Mouse (Mus musculus): Measurements from ENCODE around the gene Kctd13. TPM values are rescaled to one million over a fixed set of nuclear protein-coding genes. Genes with fewer than 3 reads are reported as not detected.

Gene Kctd13
- polyA plus RNA-seq, 1 experiment, result 38.8 TPM

DNA sequence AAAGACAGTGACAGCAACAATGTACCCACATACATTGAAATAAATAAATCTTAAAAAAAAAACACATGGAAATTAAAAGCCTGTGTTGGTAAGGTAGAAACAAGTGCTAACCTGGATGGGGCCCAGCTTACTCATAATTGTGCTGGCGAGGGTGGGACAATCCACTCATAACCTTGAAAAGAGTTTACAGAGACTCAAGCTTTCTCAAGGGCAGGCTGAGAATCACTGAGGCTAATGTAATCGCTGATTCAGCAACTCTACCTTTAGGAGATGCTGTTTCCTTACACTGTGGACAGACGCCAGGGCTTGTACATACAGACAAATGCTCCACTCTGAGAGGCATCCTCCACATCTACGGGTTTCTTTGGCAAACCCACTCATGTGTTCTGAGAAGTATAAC, 8.7 kb upstream of the Kctd13 start:
- no peak overlapping the region for H3K27ac ChIP-seq (ENCODE audit: control insufficient read depth, insufficient read depth, low read length)
- H3K27me3 ChIP-seq (ENCODE audit: control insufficient read depth, insufficient read depth, low read length), result no peaks in the 10 kb centered on the region
- 0 out of 2 replicates have a peak, but pooled peaks cover 2% of the 10 kb centered on the region for H3K4me1 ChIP-seq (replicated peaks; ENCODE audit: control insufficient read depth, insufficient read depth, low read length)
- no peaks in the 10 kb centered on the region for H3K36me3 ChIP-seq (ENCODE audit: control insufficient read depth, insufficient read depth, low read length)
- 92% methylated on average over 4 of the region's 4 CpGs for WGBS
- DNase-seq, result no peak
- TF ChIP-seq CTCF (IDR thresholded peaks at IDR 0.05; ENCODE audit: borderline replicate concordance, control insufficient read depth, extremely low read depth, insufficient read depth, low read length, poor library complexity) (no peak), POLR2A (IDR thresholded peaks at IDR 0.05; ENCODE audit: control insufficient read depth, extremely low read depth, insufficient read depth, low read length, poor library complexity) (no peak)
- no peak overlapping the region for H3K4me3 ChIP-seq (ENCODE audit: control insufficient read depth, insufficient read depth, low read length)

DNA sequence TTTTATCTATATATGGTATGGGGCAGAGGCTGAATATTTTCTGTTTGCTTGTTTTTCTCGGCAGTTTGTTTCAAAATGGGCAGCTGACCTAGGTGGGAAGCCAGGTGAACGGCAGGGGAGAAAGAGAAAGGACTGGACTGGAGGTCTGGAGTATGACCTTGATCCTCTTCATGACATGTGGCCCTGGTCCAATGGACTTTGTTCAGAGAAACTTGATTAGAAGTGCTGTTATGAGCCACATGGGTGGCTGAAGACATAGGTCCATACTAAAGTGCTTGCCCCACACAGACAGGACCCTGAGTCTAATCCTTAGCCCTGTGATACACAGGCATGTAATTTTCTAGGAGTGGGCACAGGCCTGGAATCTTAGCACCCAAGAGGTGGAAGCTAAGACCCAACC, 7.1 kb upstream of the Kctd13 start:
- Histone ChIP-seq H3K36me3 (ENCODE audit: control insufficient read depth, insufficient read depth, low read length) (no peaks in the 10 kb centered on the region), H3K27ac (ENCODE audit: control insufficient read depth, insufficient read depth, low read length) (no peak overlapping the region), H3K27me3 (ENCODE audit: control insufficient read depth, insufficient read depth, low read length) (no peaks in the 10 kb centered on the region), H3K4me3 (ENCODE audit: control insufficient read depth, insufficient read depth, low read length) (no peak overlapping the region), H3K4me1 (replicated peaks; ENCODE audit: control insufficient read depth, insufficient read depth, low read length) (peaks cover 2% of the 10 kb centered on the region; the same call in 1 of the 2 replicates)
- no peak for DNase-seq
- WGBS, result 89% methylated on average over 2 of the region's 2 CpGs
- TF ChIP-seq POLR2A (IDR thresholded peaks at IDR 0.05; ENCODE audit: control insufficient read depth, extremely low read depth, insufficient read depth, low read length, poor library complexity), result no peak
- TF ChIP-seq CTCF (IDR thresholded peaks at IDR 0.05; ENCODE audit: borderline replicate concordance, control insufficient read depth, extremely low read depth, insufficient read depth, low read length, poor library complexity), result no peak

- no peak for TF ChIP-seq POLR2A (IDR thresholded peaks at IDR 0.05; ENCODE audit: control insufficient read depth, extremely low read depth, insufficient read depth, low read length, poor library complexity)
- no peak for TF ChIP-seq CTCF (IDR thresholded peaks at IDR 0.05; ENCODE audit: borderline replicate concordance, control insufficient read depth, extremely low read depth, insufficient read depth, low read length, poor library complexity)
- no peak for DNase-seq
- Histone ChIP-seq H3K27ac (ENCODE audit: control insufficient read depth, insufficient read depth, low read length) (no peak within 1 kb of the TSS), H3K36me3 (ENCODE audit: control insufficient read depth, insufficient read depth, low read length) (no peaks in the 10 kb centered on the region), H3K27me3 (ENCODE audit: control insufficient read depth, insufficient read depth, low read length) (no peaks in the 10 kb centered on the region), H3K4me1 (replicated peaks; ENCODE audit: control insufficient read depth, insufficient read depth, low read length) (peaks cover 2% of the 10 kb centered on the region; the same call in 1 of the 2 replicates), H3K4me3 (ENCODE audit: control insufficient read depth, insufficient read depth, low read length) (no peak within 1 kb of the TSS)
- 88% methylated on average over 5 of the region's 5 CpGs for WGBS
Measured at GRCm38 (mm10) chr7:126922624-126923060, 6.0 kb upstream of the Kctd13 start, which contains the start of gene Tmem219. Gene Tmem219, minus strand, starts transcription at chr7:126922917.

GRCm38 (mm10) chr7:126923999-126924398, 4.7 kb upstream of the Kctd13 start:
- Histone ChIP-seq H3K4me1 (replicated peaks; ENCODE audit: control insufficient read depth, insufficient read depth, low read length) (peaks cover 2% of the 10 kb centered on the region; the same call in 1 of the 2 replicates), H3K27ac (ENCODE audit: control insufficient read depth, insufficient read depth, low read length) (no peak overlapping the region), H3K27me3 (ENCODE audit: control insufficient read depth, insufficient read depth, low read length) (no peaks in the 10 kb centered on the region), H3K36me3 (ENCODE audit: control insufficient read depth, insufficient read depth, low read length) (no peaks in the 10 kb centered on the region), H3K4me3 (ENCODE audit: control insufficient read depth, insufficient read depth, low read length) (no peak overlapping the region)
- 92% methylated on average over 5 of the region's 5 CpGs for WGBS
- TF ChIP-seq POLR2A (IDR thresholded peaks at IDR 0.05; ENCODE audit: control insufficient read depth, extremely low read depth, insufficient read depth, low read length, poor library complexity), result no peak
- TF ChIP-seq CTCF (IDR thresholded peaks at IDR 0.05; ENCODE audit: borderline replicate concordance, control insufficient read depth, extremely low read depth, insufficient read depth, low read length, poor library complexity), result no peak
- no peak for DNase-seq

GRCm38 (mm10) chr7:126926299-126926698, 2.4 kb upstream of the Kctd13 start:
- H3K4me1 ChIP-seq (replicated peaks; ENCODE audit: control insufficient read depth, insufficient read depth, low read length), result peaks cover 6% of the 10 kb centered on the region
- TF ChIP-seq CTCF (IDR thresholded peaks at IDR 0.05; ENCODE audit: borderline replicate concordance, control insufficient read depth, extremely low read depth, insufficient read depth, low read length, poor library complexity) (no peak), POLR2A (IDR thresholded peaks at IDR 0.05; ENCODE audit: control insufficient read depth, extremely low read depth, insufficient read depth, low read length, poor library complexity) (no peak)
- no peaks in the 10 kb centered on the region for H3K27me3 ChIP-seq (ENCODE audit: control insufficient read depth, insufficient read depth, low read length)
- H3K27ac ChIP-seq (ENCODE audit: control insufficient read depth, insufficient read depth, low read length), result no peak overlapping the region
- H3K36me3 ChIP-seq (ENCODE audit: control insufficient read depth, insufficient read depth, low read length), result no peaks in the 10 kb centered on the region; the same call in 1 of the 2 replicates
- 9% methylated on average over 3 of the region's 3 CpGs for WGBS
- H3K4me3 ChIP-seq (ENCODE audit: control insufficient read depth, insufficient read depth, low read length), result no peak overlapping the region
- DNase-seq, result no peak

DNA sequence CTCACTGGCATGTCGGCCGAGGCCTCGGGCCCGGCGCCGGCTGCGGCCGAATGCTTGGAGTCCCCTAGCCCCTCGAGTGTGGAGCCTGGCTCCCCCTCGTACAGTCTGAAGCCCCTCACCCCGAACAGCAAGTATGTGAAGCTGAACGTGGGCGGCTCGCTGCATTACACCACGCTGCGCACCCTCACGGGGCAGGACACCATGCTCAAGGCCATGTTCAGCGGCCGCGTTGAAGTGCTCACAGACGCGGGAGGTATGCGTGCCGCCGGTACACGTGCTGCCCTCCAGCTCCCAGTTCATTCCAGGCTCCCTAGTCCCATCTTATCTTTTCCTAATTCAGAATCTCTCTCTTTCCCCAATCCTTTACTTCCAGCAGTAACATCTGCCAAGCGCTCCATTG, 367 bp downstream of the Kctd13 start:
- no peak for DNase-seq
- WGBS, result under 1% methylated on average over 27 of the region's 27 CpGs
- Histone ChIP-seq H3K27me3 (ENCODE audit: control insufficient read depth, insufficient read depth, low read length) (no peaks in the 10 kb centered on the region), H3K27ac (ENCODE audit: control insufficient read depth, insufficient read depth, low read length) (no peak overlapping the region), H3K4me1 (replicated peaks; ENCODE audit: control insufficient read depth, insufficient read depth, low read length) (peaks cover 6% of the 10 kb centered on the region), H3K4me3 (ENCODE audit: control insufficient read depth, insufficient read depth, low read length) (peak overlapping the region; percentile 58), H3K36me3 (ENCODE audit: control insufficient read depth, insufficient read depth, low read length) (no peaks in the 10 kb centered on the region; the same call in 1 of the 2 replicates)
- TF ChIP-seq CTCF (IDR thresholded peaks at IDR 0.05; ENCODE audit: borderline replicate concordance, control insufficient read depth, extremely low read depth, insufficient read depth, low read length, poor library complexity) (no peak; the same call in 1 of the 2 replicates), POLR2A (IDR thresholded peaks at IDR 0.05; ENCODE audit: control insufficient read depth, extremely low read depth, insufficient read depth, low read length, poor library complexity) (no peak)

GRCm38 (mm10) chr7:126932652-126933051, 4.0 kb downstream of the Kctd13 start:
- Histone ChIP-seq H3K27me3 (ENCODE audit: control insufficient read depth, insufficient read depth, low read length) (no peaks in the 10 kb centered on the region), H3K36me3 (ENCODE audit: control insufficient read depth, insufficient read depth, low read length) (peaks cover 18% of the 10 kb centered on the region), H3K4me1 (replicated peaks; ENCODE audit: control insufficient read depth, insufficient read depth, low read length) (peaks cover 5% of the 10 kb centered on the region), H3K4me3 (ENCODE audit: control insufficient read depth, insufficient read depth, low read length) (no peak overlapping the region), H3K27ac (ENCODE audit: control insufficient read depth, insufficient read depth, low read length) (no peak overlapping the region)
- 95% methylated on average over 2 of the region's 2 CpGs for WGBS
- TF ChIP-seq POLR2A (IDR thresholded peaks at IDR 0.05; ENCODE audit: control insufficient read depth, extremely low read depth, insufficient read depth, low read length, poor library complexity) (no peak), CTCF (IDR thresholded peaks at IDR 0.05; ENCODE audit: borderline replicate concordance, control insufficient read depth, extremely low read depth, insufficient read depth, low read length, poor library complexity) (no peak)
- DNase-seq, result no peak

Measured in thymus, adult 2 months (tissue).